Mouse (Mus musculus): ENCODE results near the gene Slc5a9. TPM values are rescaled to one million over a fixed set of nuclear protein-coding genes. Genes with fewer than 3 reads are reported as not detected.

Gene Slc5a9
- polyA plus RNA-seq, 1 experiment = not detected

DNA sequence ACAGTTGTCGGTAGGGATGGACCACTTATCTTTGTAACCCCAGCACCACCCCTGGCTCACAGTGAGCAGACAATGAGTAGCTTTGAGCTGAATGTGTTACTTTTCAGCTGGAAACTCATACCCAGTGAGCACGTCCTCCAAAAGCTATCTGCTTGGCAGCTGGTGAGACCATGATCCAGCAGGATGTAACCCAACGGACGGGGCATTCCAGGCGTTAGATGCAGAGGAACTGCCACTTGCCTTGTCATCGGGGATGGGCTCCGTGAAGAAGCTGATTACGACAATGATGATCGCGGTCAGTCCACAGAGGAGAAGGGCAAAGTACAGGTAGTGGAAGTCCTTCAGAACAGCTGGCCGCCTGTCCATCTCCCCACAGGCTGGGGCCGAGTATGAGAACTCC lies 19.2 kb downstream of the Slc5a9 start:
- Histone ChIP-seq H3ac (ENCODE audit: control insufficient read depth, insufficient read length) (no peak overlapping the region), H3K4me3 (no peak overlapping the region), H3K4me2 (ENCODE audit: low read depth) (no peak overlapping the region), H3K27me3 (ENCODE audit: control insufficient read depth, insufficient read depth, insufficient read length) (no peaks in the 10 kb centered on the region), H3K79me2 (ENCODE audit: control insufficient read depth, insufficient read depth) (no peaks in the 10 kb centered on the region), H3K36me3 (ENCODE audit: control insufficient read depth, insufficient read depth) (no peaks in the 10 kb centered on the region)
- TF ChIP-seq MAX (IDR thresholded peaks at IDR 0.05; ENCODE audit: low read depth) (no peak), MYOD1 (IDR thresholded peaks at IDR 0.05; ENCODE audit: control insufficient read depth in 1 of 3, insufficient read length in 2 of 3, low read depth in 2 of 3) (no peak), POLR2AphosphoS2 (IDR thresholded peaks at IDR 0.05; ENCODE audit: insufficient read length, low read depth) (no peak), TCF3 (IDR thresholded peaks at IDR 0.05; ENCODE audit: insufficient read length, low read depth) (no peak), REST (IDR thresholded peaks at IDR 0.05; ENCODE audit: insufficient read depth, insufficient read length) (no peak), POLR2A (IDR thresholded peaks at IDR 0.05; ENCODE audit: insufficient read length, low read depth) (no peak), E2F4 (IDR thresholded peaks at IDR 0.05; ENCODE audit: insufficient read depth) (no peak), MYOG (IDR thresholded peaks at IDR 0.05; ENCODE audit: control insufficient read depth in 1 of 3, insufficient read depth in 1 of 3, insufficient read length in 2 of 3, low read depth in 2 of 3) (no peak), TCF12 (IDR thresholded peaks at IDR 0.05; ENCODE audit: insufficient read depth, poor library complexity, severe bottlenecking) (no peak)

DNA sequence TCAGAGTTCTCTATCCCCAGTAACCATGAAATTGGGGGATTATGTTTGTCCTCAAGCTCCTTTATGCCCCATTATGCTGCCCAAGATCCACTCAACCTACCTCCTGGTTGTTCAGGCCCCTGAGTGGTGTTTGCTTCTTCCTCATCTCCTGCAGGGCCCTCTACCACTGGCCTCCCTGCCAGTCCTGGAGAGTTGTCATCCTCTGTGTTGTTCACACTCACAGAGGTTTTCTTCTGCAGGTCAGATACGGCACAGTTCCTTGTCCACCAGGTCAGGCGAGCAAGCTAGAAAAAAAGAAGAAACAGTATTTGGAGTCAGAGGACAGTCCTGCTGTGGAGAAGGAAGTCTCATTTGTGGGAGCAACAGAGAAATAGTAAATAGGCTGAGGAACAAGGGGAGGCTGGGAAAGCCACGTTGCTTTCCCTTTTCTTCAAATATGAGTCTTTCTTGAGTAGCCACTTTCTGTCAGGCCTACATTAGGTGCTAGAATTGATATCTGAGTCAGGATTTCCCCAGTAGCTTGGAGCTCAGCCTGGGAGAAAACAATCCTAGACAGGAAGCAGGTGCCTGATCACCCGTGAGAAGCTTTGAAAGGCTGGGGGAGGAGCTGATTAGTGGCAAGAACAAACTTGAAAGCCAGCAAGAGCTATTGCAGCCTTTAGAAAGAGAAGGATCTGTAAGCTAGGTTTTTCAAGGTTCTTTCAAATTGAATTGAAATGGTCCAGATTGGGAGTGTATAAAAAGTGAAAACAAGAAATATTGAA lies 22.4 kb downstream of the Slc5a9 start:
- Histone ChIP-seq H3ac (ENCODE audit: control insufficient read depth, insufficient read length) (no peak overlapping the region), H3K79me2 (ENCODE audit: control insufficient read depth, insufficient read depth) (no peaks in the 10 kb centered on the region), H3K4me3 (no peak overlapping the region), H3K4me2 (ENCODE audit: low read depth) (no peak overlapping the region), H3K36me3 (ENCODE audit: control insufficient read depth, insufficient read depth) (no peaks in the 10 kb centered on the region), H3K27me3 (ENCODE audit: control insufficient read depth, insufficient read depth, insufficient read length) (no peaks in the 10 kb centered on the region)
- no peak for TF ChIP-seq CEBPB (IDR thresholded peaks at IDR 0.05; ENCODE audit: insufficient read depth, poor library complexity, severe bottlenecking)
- TF ChIP-seq POLR2A (IDR thresholded peaks at IDR 0.05; ENCODE audit: insufficient read length, low read depth) = no peak
- TF ChIP-seq MYOD1 (IDR thresholded peaks at IDR 0.05; ENCODE audit: control insufficient read depth in 1 of 3, insufficient read length in 2 of 3, low read depth in 2 of 3) = no peak
- no peak for TF ChIP-seq SRF (IDR thresholded peaks at IDR 0.05; ENCODE audit: control insufficient read depth, insufficient read length, low read depth)
- no peak for TF ChIP-seq REST (IDR thresholded peaks at IDR 0.05; ENCODE audit: insufficient read depth, insufficient read length)
- TF ChIP-seq USF1 (IDR thresholded peaks at IDR 0.05; ENCODE audit: low read depth) = no peak
- TF ChIP-seq MYOG (IDR thresholded peaks at IDR 0.05; ENCODE audit: control insufficient read depth in 1 of 3, insufficient read depth in 1 of 3, insufficient read length in 2 of 3, low read depth in 2 of 3) = no peak
- TF ChIP-seq E2F4 (IDR thresholded peaks at IDR 0.05; ENCODE audit: insufficient read depth) = no peak
- TF ChIP-seq POLR2AphosphoS2 (IDR thresholded peaks at IDR 0.05; ENCODE audit: insufficient read length, low read depth) = no peak
- TF ChIP-seq TCF12 (IDR thresholded peaks at IDR 0.05; ENCODE audit: insufficient read depth, poor library complexity, severe bottlenecking) = no peak
- no peak for TF ChIP-seq TCF3 (IDR thresholded peaks at IDR 0.05; ENCODE audit: insufficient read length, low read depth)
- no peak for TF ChIP-seq MAX (IDR thresholded peaks at IDR 0.05; ENCODE audit: low read depth)

DNA sequence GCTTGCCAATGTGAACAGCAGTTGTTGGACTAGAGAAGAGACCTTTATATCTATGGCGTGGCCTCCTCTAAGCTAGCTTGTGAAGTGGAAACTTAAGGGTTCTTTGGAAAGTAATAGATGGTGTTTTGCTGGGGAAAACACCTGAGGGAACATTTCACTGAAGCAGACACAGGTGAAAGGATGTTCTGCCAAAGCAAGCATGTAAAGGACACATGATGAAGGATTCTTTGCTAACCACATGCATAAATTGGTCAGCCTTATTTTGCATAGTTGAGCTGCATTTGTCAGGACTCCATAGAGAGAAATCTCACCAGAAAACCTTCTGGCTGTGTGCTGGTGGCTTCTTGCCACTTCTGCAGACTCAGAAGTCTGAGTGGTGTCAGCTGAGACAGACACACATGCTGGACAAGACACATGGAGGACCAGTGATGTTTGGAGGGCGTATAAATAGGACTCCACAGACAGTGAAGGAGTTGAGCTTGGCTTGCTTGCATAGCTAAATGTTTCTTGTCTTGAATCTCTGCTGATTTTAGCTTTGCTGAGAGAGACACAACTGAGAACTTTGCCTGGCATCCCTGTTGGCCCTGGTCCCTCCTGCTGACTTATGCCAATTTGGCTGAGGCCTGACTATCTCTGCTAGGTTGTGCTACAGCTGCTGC lies 34.8 kb downstream of the Slc5a9 start:
- Histone ChIP-seq H3K4me2 (ENCODE audit: low read depth) (no peak overlapping the region), H3K4me3 (no peak overlapping the region), H3ac (ENCODE audit: control insufficient read depth, insufficient read length) (no peak overlapping the region), H3K27me3 (ENCODE audit: control insufficient read depth, insufficient read depth, insufficient read length) (no peaks in the 10 kb centered on the region), H3K79me2 (ENCODE audit: control insufficient read depth, insufficient read depth) (no peaks in the 10 kb centered on the region), H3K36me3 (ENCODE audit: control insufficient read depth, insufficient read depth) (no peaks in the 10 kb centered on the region)
- TF ChIP-seq POLR2AphosphoS2 (IDR thresholded peaks at IDR 0.05; ENCODE audit: insufficient read length, low read depth) (no peak), POLR2A (IDR thresholded peaks at IDR 0.05; ENCODE audit: insufficient read length, low read depth) (no peak), MAX (IDR thresholded peaks at IDR 0.05; ENCODE audit: low read depth) (no peak), TCF12 (IDR thresholded peaks at IDR 0.05; ENCODE audit: insufficient read depth, poor library complexity, severe bottlenecking) (no peak), E2F4 (IDR thresholded peaks at IDR 0.05; ENCODE audit: insufficient read depth) (no peak), TCF3 (IDR thresholded peaks at IDR 0.05; ENCODE audit: insufficient read length, low read depth) (no peak), USF1 (IDR thresholded peaks at IDR 0.05; ENCODE audit: low read depth) (no peak), CEBPB (IDR thresholded peaks at IDR 0.05; ENCODE audit: insufficient read depth, poor library complexity, severe bottlenecking) (no peak), MYOG (IDR thresholded peaks at IDR 0.05; ENCODE audit: control insufficient read depth in 1 of 3, insufficient read depth in 1 of 3, insufficient read length in 2 of 3, low read depth in 2 of 3) (no peak), SRF (IDR thresholded peaks at IDR 0.05; ENCODE audit: control insufficient read depth, insufficient read length, low read depth) (no peak), REST (IDR thresholded peaks at IDR 0.05; ENCODE audit: insufficient read depth, insufficient read length) (no peak)

DNA sequence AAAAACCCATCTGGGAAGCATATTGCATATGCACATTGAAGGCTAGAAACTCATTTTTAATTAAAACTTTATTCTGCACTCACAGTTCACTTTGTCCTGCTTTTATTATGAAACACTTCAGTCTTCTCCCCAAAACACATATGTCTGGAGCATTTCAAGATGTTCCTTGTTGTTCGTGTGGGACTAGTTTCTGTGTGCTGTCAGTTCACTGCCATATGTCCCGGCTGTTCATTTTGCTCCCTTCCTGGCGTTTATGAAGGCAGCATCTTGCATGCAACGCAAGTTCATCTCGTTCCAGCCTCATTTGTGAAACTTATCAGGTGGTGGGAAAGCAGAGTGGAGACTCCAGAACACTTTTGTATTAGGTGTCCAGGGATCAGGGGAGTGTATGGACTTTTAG lies 36.0 kb downstream of the Slc5a9 start:
- H3K4me2 ChIP-seq (ENCODE audit: low read depth) = no peak overlapping the region
- no peak overlapping the region for H3K4me3 ChIP-seq
- no peaks in the 10 kb centered on the region for H3K27me3 ChIP-seq (ENCODE audit: control insufficient read depth, insufficient read depth, insufficient read length)
- TF ChIP-seq TCF3 (IDR thresholded peaks at IDR 0.05; ENCODE audit: insufficient read length, low read depth) = no peak
- TF ChIP-seq CEBPB (IDR thresholded peaks at IDR 0.05; ENCODE audit: insufficient read depth, poor library complexity, severe bottlenecking) = no peak
- no peak for TF ChIP-seq E2F4 (IDR thresholded peaks at IDR 0.05; ENCODE audit: insufficient read depth)
- no peak for TF ChIP-seq MYOG (IDR thresholded peaks at IDR 0.05; ENCODE audit: control insufficient read depth in 1 of 3, insufficient read depth in 1 of 3, insufficient read length in 2 of 3, low read depth in 2 of 3)
- no peak for TF ChIP-seq POLR2A (IDR thresholded peaks at IDR 0.05; ENCODE audit: insufficient read length, low read depth)
- TF ChIP-seq MAX (IDR thresholded peaks at IDR 0.05; ENCODE audit: low read depth) = no peak
- no peak for TF ChIP-seq POLR2AphosphoS2 (IDR thresholded peaks at IDR 0.05; ENCODE audit: insufficient read length, low read depth)
- TF ChIP-seq SRF (IDR thresholded peaks at IDR 0.05; ENCODE audit: control insufficient read depth, insufficient read length, low read depth) = no peak
- H3K36me3 ChIP-seq (ENCODE audit: control insufficient read depth, insufficient read depth) = no peaks in the 10 kb centered on the region
- H3K79me2 ChIP-seq (ENCODE audit: control insufficient read depth, insufficient read depth) = no peaks in the 10 kb centered on the region
- H3ac ChIP-seq (ENCODE audit: control insufficient read depth, insufficient read length) = no peak overlapping the region

All from myocyte (in vitro differentiated cells).